Mouse (Mus musculus) megakaryocyte, embryonic 14.5 days (primary cell): Measurements from ENCODE around the gene Man1a. TPM values are rescaled to one million over a fixed set of nuclear protein-coding genes. Genes with fewer than 3 reads are reported as not detected.

ENCODE experiments used
- H3K27me3 ChIP-seq: replicated peaks from 2 replicates; pipeline ENCODE3; 2012; ENCODE audit warnings: inconsistent platforms
- H3K36me3 ChIP-seq: replicated peaks from 2 replicates; pipeline ENCODE3; 2012; ENCODE audit warnings: low read length, inconsistent platforms, mixed read lengths
- H3K4me1 ChIP-seq: 2 replicates; pipeline ENCODE4 v1.6.1; 2012; ENCODE audit warnings: inconsistent platforms
- H3K4me3 ChIP-seq: replicated peaks from 2 replicates; pipeline ENCODE3; 2012; ENCODE audit warnings: moderate library complexity, mild to moderate bottlenecking, inconsistent platforms
- H3K9me3 ChIP-seq: 2 replicates; pipeline ENCODE4 v1.6.1; 2012; ENCODE audit warnings: inconsistent platforms
- FLI1 ChIP-seq: IDR thresholded peaks from 2 replicates; pipeline ENCODE4 v1.6.1; 2012; ENCODE audit warnings: low read length, inconsistent platforms, mixed read lengths
- GATA1 ChIP-seq: IDR thresholded peaks from 3 replicates; pipeline ENCODE4 v1.6.1; 2012; ENCODE audit warnings: mixed read lengths, low read length, inconsistent platforms, borderline replicate concordance
- polyA plus RNA-seq: library from polyadenylated mRNA; stranded (reverse); fragments of >175 nt; gene quantifications from 2 replicates; pipeline ENCODE4 v1.2.3, GENCODE M21; 2012; ENCODE audit warnings: low replicate concordance; ENCODE audit not compliant: insufficient read depth

Man1a gene
- polyA plus RNA-seq, result 17.7 and 37.5 TPM in 2 replicates

GRCm38 (mm10) chr10:54076420-54076819 is at the start of gene Man1a:
Gene Man1a (minus strand): TSS chr10:54076609.
- Histone ChIP-seq H3K9me3 (no peaks in the 10 kb centered on the region), H3K4me3 (peak within 1 kb of the TSS; percentile 99), H3K36me3 (peaks cover 27% of the 10 kb centered on the region), H3K27me3 (no peaks in the 10 kb centered on the region), H3K4me1 (peaks cover 41% of the 10 kb centered on the region)
- TF ChIP-seq FLI1 (no peak), GATA1 (no peak)

GRCm38 (mm10) chr10:54121816-54122215 is 45.4 kb upstream of the Man1a start:
- no peaks in the 10 kb centered on the region for H3K9me3 ChIP-seq
- no peaks in the 10 kb centered on the region for H3K36me3 ChIP-seq
- no peaks in the 10 kb centered on the region for H3K27me3 ChIP-seq
- no peak overlapping the region for H3K4me3 ChIP-seq
- peaks cover 43% of the 10 kb centered on the region for H3K4me1 ChIP-seq
- no peak for TF ChIP-seq FLI1
- TF ChIP-seq GATA1, result no peak

DNA sequence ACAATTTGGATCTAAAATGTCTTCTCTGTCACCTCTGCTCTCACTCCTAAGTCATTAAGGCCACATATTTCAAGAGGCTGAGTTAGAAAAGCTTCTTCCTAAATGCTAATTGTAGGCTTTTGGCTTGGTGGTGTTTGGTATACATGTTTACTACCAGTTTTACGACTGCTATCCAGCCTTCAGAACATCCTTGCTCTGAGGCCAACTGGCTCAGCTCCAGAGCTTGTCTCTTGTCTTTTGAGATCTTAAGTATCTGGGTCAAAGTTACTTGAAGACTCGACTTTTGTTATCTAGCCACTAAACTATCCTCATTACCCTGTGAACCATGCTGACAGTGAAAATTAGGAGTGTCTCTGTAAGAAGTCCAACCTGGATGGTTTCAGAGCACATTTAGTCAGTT is 44.0 kb upstream of the Man1a start:
- H3K9me3 ChIP-seq, result no peaks in the 10 kb centered on the region
- H3K4me1 ChIP-seq, result peaks cover 52% of the 10 kb centered on the region
- TF ChIP-seq GATA1, result no peak
- no peaks in the 10 kb centered on the region for H3K27me3 ChIP-seq
- H3K4me3 ChIP-seq, result no peak overlapping the region
- no peaks in the 10 kb centered on the region for H3K36me3 ChIP-seq

DNA sequence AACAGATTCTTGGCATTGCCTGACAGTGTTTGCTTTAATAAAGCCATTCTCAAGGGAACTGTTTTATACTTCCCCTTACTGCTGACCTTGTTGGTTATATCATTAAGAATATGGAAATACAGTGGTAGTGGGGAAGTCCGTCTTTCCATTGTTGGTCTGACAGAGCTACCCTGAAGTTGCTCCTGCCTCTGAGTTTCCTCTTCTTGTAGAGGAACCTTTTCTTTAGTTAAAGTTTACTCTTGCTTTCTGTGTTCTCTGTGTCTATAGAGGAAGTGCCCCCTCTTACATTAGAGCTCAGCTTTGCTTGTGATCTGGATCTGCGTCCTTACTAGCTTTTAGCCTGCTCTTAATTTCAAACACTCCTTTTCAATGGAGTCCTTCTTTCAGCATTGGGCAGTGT is 42.9 kb upstream of the Man1a start:
- no peak for TF ChIP-seq FLI1
- TF ChIP-seq GATA1, result no peak
- Histone ChIP-seq H3K4me3 (no peak overlapping the region), H3K27me3 (no peaks in the 10 kb centered on the region), H3K4me1 (peaks cover 55% of the 10 kb centered on the region), H3K9me3 (no peaks in the 10 kb centered on the region), H3K36me3 (no peaks in the 10 kb centered on the region)

- no peaks in the 10 kb centered on the region for H3K9me3 ChIP-seq
- TF ChIP-seq FLI1, result no peak
- no peak for TF ChIP-seq GATA1
- H3K36me3 ChIP-seq, result no peaks in the 10 kb centered on the region
- peaks cover 55% of the 10 kb centered on the region for H3K4me1 ChIP-seq
- H3K4me3 ChIP-seq, result no peak overlapping the region
- H3K27me3 ChIP-seq, result no peaks in the 10 kb centered on the region
Measured at GRCm38 (mm10) chr10:54118223-54118912, 42.0 kb upstream of the Man1a start.

DNA sequence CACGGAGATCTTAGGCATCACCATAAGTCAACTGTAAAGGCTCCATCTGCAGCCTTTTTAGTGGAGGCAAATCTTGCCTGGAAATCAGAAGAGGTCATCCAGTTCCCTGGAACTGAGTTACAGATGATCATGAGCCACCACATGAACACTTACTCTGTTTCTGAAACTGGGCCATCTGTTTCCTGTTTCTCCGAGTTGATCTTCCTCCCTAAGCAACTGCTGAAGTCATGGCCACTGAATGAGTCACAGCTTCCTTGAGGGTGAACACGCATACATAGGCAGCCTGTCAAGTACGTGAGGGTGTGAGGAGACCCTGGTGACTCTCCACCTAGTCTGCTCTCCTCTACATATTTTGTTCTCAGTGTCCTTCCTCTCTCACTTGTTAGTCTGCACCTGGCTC is 41.4 kb upstream of the Man1a start:
- no peaks in the 10 kb centered on the region for H3K36me3 ChIP-seq
- TF ChIP-seq GATA1 (peak; percentile 97), FLI1 (peak; percentile 62; the same call in 1 of the 2 replicates)

DNA sequence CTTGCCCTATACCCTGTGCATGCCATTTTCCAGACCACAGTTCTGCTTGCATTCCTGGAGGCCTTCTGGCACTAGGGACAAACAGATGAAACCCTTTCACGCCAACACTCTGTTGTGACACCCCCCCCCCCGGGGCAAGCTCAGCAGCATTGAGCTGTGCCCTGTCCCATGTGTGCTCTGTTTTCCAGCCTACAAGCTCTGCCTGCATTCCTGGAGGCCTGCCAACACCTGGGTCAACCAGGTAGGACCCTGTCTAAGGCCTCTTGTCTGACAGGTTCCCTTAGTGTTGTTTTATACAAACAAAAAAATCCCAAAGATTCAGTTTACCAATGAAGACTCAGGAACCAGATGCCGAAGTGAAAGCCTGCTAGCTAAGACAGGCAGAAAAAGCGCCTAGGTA is 27.3 kb upstream of the Man1a start:
- H3K36me3 ChIP-seq, result no peaks in the 10 kb centered on the region
- no peaks in the 10 kb centered on the region for H3K9me3 ChIP-seq
- no peak for TF ChIP-seq FLI1
- TF ChIP-seq GATA1, result no peak
- H3K4me3 ChIP-seq, result no peak overlapping the region
- H3K27me3 ChIP-seq, result no peaks in the 10 kb centered on the region
- 0 out of 2 replicates have a peak, but pooled peaks cover 10% of the 10 kb centered on the region for H3K4me1 ChIP-seq

More for the DNA sequence above, 41.4 kb upstream of the Man1a start:
- H3K4me3 ChIP-seq, result peak overlapping the region; percentile 76
- H3K27me3 ChIP-seq, result no peaks in the 10 kb centered on the region
- H3K4me1 ChIP-seq, result peaks cover 58% of the 10 kb centered on the region
- no peaks in the 10 kb centered on the region for H3K9me3 ChIP-seq

DNA sequence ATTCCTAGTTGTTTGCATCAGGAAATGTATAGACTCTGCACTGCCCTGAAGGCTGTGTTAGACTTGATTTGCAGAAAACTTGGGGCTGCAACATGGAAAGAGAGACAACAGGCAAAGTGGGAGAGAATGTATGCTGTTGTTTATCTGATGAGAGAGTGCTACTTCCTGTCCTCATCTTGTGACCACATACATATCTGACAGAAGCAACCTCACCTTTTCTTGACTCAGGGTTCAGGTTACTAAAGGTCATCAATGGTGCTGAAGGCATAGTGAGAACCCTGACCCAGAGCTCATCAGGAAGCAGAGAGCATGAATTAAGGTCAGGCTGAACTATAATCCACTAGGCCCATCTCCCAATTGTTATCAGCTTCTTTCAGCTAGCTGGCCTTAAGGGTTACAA is 15.7 kb upstream of the Man1a start:
- no peaks in the 10 kb centered on the region for H3K36me3 ChIP-seq
- peaks cover 13% of the 10 kb centered on the region for H3K4me1 ChIP-seq
- H3K27me3 ChIP-seq, result no peaks in the 10 kb centered on the region
- no peak for TF ChIP-seq FLI1
- TF ChIP-seq GATA1, result no peak
- no peak overlapping the region for H3K4me3 ChIP-seq
- no peaks in the 10 kb centered on the region for H3K9me3 ChIP-seq

DNA sequence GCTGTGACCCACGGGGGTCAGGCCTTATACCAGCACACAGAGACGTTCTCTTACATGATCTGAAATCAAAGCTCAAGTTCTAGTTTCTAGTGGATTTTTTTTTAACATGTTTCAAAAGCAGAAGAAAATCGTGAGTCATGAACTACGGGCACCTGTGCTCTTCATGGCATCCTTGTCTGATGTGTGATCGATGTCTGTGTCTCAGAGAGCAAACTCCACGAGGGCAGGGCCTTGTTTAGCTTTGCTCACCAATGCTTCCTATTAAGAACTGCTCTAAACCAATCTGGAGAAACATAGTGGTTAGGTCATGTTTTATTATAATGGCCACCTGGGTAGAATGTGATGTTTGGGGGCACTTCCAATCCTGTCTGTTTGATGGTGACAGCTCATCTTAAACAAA is 13.5 kb upstream of the Man1a start:
- Histone ChIP-seq H3K27me3 (no peaks in the 10 kb centered on the region), H3K4me1 (peaks cover 13% of the 10 kb centered on the region), H3K4me3 (no peak overlapping the region), H3K36me3 (no peaks in the 10 kb centered on the region), H3K9me3 (no peaks in the 10 kb centered on the region)
- TF ChIP-seq FLI1 (no peak), GATA1 (no peak)

GRCm38 (mm10) chr10:54087346-54087745 is 10.9 kb upstream of the Man1a start:
- Histone ChIP-seq H3K4me1 (peaks cover 13% of the 10 kb centered on the region), H3K4me3 (no peak overlapping the region), H3K27me3 (no peaks in the 10 kb centered on the region), H3K9me3 (no peaks in the 10 kb centered on the region), H3K36me3 (no peaks in the 10 kb centered on the region)
- TF ChIP-seq FLI1, result no peak
- TF ChIP-seq GATA1, result no peak

- H3K36me3 ChIP-seq, result no peaks in the 10 kb centered on the region
- H3K4me3 ChIP-seq, result no peak overlapping the region
- peaks cover 8% of the 10 kb centered on the region for H3K4me1 ChIP-seq
- TF ChIP-seq GATA1 (no peak), FLI1 (no peak)
- H3K9me3 ChIP-seq, result no peaks in the 10 kb centered on the region
- H3K27me3 ChIP-seq, result no peaks in the 10 kb centered on the region
Measured at GRCm38 (mm10) chr10:54085073-54085472, 8.7 kb upstream of the Man1a start.
